Mouse (Mus musculus): ENCODE results near the gene Xpa.

- no peak for TF ChIP-seq CTCF (IDR thresholded peaks at IDR 0.05; ENCODE audit: low read depth, low read length)
- TF ChIP-seq GATA1 (IDR thresholded peaks at IDR 0.05; ENCODE audit: borderline replicate concordance, low read length): no peak
- TF ChIP-seq TAL1 (conservative IDR thresholded peaks at IDR 0.05; ENCODE audit: low read depth, low read length): no peak
- no peak for TF ChIP-seq GATA2 (IDR thresholded peaks at IDR 0.05; ENCODE audit: borderline replicate concordance, low read depth, low read length)
These were observed 64.3 kb downstream of the Xpa start for GRCm38 (mm10) chr4:46131791-46132190.

Data from G1E (cell line).